Mouse (Mus musculus) right cerebral cortex, postnatal 4 days (tissue): Measurements from ENCODE around the gene Arl6ip5.
"Not testable (repeated sequence)": the region's sequence is repeated elsewhere in the genome, so short reads cannot be mapped to it uniquely, and the experiment has no call there.

ENCODE experiments used
- DNase-seq: peaks from one replicate; pipeline ENCODE4 v3.0.0-alpha.2; 2022

Gene Arl6ip5

DNA sequence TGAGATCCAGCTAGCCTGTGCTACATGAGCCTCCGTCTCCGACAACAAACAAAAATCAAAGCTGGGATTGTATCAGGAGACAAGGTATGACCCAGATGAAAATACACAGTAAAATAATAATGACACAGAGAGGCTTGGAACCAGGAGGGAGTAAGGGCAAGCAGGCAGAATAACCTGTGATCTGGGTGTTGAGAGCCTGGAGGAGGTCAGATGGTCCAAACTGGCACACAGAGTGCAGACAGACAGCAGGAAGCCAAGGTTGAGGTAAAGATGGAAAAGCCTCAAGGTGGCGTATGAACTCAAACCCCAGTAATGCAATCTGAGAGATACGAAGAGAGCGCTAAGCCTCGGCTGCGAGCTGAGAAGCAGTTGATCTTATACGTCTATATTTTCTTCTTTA is 14.0 kb downstream of the Arl6ip5 start:
- DNase-seq: no peak

DNA sequence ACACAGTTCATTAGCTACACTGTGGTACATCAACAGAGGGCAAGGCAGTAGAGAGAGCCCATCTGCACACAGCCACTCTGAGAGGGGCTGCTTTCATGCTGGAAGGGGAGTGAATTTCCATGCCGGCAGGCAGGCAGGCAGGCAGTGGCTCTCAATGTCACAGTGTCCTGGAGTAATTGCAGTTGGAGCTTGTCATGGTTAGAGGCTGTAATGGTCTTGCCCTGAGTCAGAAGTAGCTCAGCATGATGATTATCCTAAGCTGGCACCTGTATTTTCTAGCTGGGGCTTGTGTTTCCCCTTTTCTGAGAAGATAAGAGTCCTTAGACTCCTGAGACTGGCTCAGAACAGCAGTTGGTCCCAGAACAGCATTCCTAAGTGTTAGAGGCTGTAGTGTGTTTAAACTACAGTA is 15.6 kb downstream of the Arl6ip5 start:
- DNase-seq: no peak

- DNase-seq: no peak
Measured at GRCm38 (mm10) chr6:97227067-97227847, 16.8 kb downstream of the Arl6ip5 start.

- DNase-seq: no peak
Measured at GRCm38 (mm10) chr6:97234911-97235668, 24.6 kb downstream of the Arl6ip5 start.

- DNase-seq: no peak
Measured at GRCm38 (mm10) chr6:97236088-97236487, 25.6 kb downstream of the Arl6ip5 start.

DNA sequence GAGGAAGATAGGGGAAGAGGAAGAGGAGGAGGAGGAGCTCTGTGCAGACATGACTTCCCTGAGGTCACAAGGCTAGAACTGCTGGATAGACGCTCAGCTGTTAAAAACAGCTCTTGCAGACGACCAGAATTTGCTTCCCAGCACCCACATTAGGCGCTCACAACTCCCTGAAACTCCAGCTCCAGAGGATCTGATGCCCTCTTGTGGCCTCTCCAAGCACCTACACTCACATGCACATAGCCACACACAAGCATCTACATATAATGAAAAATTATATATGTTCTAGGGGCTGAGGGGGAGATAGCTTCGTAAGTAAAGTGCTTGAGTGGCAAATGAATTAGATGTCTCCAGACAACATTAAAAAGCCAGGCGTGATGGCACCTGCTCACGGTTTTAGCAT is 28.9 kb downstream of the Arl6ip5 start:
- DNase-seq: no peak

GRCm38 (mm10) chr6:97240092-97240491 is 29.6 kb downstream of the Arl6ip5 start:
- no peak for DNase-seq

DNA sequence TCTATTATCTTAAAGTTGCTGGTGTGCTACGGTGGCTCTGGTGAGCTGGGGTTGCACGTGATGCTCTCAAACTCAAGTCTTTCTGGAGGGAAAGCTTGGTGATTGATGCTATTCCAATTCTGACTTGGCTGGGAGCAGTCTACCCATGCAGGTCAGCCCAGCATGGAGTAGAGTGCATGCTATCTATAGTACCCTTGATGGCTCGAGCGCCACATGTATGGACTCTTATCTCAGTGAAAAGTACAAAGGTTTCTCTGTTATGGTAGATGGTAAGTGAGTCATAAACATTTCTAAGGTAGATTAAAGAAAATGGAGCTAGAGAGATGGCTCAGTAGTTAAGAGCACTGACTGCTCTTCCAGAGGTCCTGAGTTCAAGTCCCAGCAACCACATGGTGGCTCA is 32.0 kb downstream of the Arl6ip5 start:
- DNase-seq: no peak

GRCm38 (mm10) chr6:97245200-97245599 is 34.7 kb downstream of the Arl6ip5 start:
- no peak for DNase-seq

DNA sequence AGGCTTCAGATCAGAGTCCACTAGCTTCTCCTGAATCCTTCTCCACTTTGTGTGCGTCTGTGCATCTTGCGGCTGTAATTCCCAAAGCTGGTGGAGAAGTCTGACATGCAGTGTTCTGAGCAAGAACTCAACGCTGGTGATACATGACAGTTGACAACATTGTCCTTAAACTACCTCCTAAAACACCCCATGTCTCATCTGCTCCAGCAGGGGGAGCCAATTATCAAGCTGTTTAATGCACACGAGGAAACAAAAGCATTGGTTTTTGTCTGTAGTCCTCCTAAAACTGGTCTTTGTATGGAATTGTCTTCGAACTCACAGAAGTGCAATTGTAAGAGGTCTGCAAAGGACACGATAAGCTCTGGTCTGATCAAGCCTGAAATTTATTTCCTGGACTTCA is 40.5 kb downstream of the Arl6ip5 start:
- DNase-seq: peak; percentile 18

DNA sequence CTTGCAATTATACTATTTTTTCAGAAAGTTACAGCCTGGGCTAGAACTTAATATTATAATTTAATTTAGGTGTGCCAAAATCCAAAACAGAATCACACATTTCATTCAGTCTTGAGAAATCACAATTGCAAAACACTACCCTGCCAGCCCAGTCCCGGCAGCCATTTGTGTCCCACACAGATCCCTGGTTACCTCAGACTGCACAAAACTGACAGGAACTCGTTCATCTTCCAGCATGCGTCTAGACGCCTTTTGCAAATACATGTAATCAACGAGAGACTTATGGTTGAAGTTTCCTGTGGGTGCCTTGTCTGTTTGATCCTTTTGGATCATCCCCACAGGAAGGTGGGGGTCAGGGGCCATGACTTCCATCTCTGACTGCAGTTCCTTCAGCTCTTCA is 41.6 kb downstream of the Arl6ip5 start:
- DNase-seq: no peak

GRCm38 (mm10) chr6:97252711-97253221 is 42.3 kb downstream of the Arl6ip5 start, which contains the start of gene Lmod3:
TSS of gene Lmod3 (minus strand) at chr6:97252759.
- no peak for DNase-seq

DNA sequence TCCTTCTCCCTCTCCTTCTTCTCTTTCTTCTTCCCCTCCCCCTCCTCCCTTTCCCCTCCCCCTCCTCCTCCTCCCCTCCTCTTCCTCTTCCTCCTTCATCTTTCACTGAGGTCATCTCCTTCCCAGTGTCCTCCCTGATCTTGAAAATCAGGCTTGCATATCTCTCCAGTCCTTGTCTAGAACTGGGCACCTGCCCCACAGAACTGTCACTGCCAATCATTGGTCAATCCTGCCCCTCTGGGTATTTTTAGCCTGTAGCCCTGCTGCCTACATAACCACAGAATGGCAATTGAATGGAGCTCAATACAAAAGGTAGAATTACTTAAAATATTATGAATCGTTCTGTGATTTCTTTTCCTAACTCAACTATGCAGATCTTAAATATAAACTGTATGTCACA is 48.0 kb downstream of the Arl6ip5 start:
- DNase-seq: no peak

DNA sequence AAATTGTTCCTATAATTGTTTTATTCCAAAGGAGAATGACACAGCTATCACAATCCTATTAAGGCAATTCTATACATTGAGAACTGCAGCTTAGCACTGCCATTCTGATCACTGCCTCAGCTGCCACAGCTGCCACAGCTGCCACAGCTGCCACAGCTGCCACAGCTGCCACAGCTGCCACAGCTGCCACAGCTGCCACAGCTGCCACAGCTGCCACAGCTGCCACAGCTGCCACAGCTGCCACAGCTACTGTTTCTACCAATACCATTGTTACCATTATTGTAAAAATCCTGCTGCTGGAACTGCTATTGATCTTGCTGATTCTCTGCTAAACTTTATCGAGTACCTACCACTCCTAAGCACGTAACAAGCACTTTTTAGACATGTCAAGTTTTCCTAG is 49.4 kb downstream of the Arl6ip5 start:
- not testable (repeated sequence) for DNase-seq

DNA sequence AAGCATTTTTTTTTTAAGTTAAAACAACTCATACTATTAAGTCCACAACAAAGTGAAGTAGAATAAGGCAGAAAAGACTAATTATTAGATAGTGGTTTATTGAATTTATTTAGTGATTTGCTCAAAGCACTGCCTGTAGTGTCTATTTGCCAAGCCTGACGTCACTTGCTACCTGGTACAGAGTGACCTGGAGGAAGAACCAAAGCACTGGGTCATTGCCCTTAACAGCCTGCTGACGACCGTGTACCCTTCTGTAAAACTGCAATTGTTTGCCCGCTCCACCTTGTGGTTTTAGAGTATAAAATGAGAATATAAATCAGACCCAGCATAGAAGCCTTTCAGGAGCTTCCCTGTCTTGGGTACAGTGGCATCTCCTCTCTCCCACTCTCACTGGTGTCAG is 51.7 kb downstream of the Arl6ip5 start:
- no peak for DNase-seq

DNA sequence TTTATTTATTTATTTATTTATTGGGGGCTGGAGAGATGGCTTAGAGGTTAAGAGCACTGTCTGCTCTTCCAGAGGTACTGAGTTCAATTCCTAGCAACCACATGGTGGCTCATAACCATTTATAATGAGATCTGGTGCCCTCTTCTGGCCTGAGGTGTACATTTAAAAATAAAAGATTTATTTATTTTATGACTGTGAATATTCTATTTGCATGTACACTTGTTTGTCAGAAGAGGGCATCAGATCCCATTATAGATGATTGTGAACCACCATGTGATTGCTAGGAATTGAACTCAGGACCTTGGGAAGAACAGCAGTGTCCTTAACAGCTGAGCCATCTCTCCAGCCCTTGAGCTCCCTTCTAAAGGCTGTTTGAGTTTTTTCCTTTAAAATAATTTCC is 53.3 kb downstream of the Arl6ip5 start:
- not testable (repeated sequence) for DNase-seq

DNA sequence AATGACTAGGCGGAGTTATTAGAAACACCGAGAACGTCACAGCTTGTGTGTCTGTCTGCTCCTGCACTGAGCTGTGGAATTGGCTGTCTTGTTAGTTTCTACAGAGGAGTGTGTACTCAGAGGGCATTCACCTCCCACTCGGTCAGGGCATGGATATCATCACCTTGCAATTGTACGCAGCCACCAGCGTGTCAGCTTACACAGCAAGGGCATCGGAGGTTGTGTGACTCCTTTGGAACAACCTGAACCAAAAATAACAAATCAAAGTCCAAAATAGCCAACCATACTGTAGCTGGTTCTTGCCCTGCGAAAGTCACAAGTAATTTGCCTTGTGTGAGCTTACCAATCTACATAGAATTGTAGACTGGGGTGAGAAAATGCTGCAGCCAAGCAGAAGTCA is 54.8 kb downstream of the Arl6ip5 start:
- DNase-seq: no peak

- DNase-seq: no peak
Measured at GRCm38 (mm10) chr6:97265705-97266104, 55.2 kb downstream of the Arl6ip5 start.

DNA sequence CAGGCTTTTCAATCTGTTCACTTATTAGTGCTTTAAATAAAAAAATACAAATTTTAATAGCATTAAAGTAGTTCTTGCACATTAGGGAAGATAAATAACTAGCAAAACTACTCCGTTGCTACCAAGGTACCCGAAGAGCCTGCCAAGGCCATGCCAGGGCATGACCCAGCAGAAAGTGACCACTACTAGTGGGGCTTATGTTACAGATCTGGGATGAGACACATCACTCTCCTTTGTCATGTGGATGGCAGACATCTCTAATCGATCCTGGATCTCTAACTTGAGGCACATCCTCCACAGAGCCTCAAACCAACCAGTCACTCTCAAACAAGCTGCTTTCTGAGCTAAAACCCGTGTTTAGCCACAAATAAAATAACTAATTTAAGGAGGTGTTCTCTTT is 56.2 kb downstream of the Arl6ip5 start:
- no peak for DNase-seq

GRCm38 (mm10) chr6:97267132-97267531 is 56.6 kb downstream of the Arl6ip5 start:
- no peak for DNase-seq

GRCm38 (mm10) chr6:97269596-97269995 is 59.1 kb downstream of the Arl6ip5 start:
- no peak for DNase-seq

DNA sequence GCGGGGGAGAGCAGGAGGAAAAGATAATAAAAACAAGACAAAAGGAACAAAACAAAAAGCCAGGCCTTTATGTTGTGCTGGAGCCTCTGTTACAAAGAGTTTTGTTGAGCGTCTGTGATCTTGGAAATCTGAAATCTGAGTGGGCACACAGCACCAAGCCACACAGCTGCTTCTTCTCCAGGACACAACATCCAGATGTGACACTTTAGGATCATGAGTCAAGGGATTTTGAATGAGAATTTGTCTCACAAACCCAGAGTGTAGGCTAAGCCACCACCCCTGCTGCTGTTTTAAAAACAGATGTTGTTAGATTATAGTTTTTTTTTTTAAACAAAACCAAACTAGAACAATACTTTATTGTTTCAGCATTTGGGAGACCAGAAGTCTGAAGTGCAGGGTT is 61.9 kb downstream of the Arl6ip5 start:
- no peak for DNase-seq

GRCm38 (mm10) chr6:97273058-97273710 is 62.7 kb downstream of the Arl6ip5 start:
- DNase-seq: no peak

GRCm38 (mm10) chr6:97273777-97274176 is 63.3 kb downstream of the Arl6ip5 start:
- DNase-seq: no peak
